Mouse (Mus musculus) adrenal gland, adult 18-20 months (tissue): ENCODE data around the gene Fam84b. TPM values are rescaled to one million over a fixed set of nuclear protein-coding genes. Genes with fewer than 3 reads are reported as not detected.

Experiments used
- total RNA-seq, 2 experiments: library from RNA; stranded (reverse); gene quantifications; 1 replicate in 1 of 2; 2 replicates in 1 of 2; pipeline ENCODE4 v1.2.3; 2021

Gene Fam84b
- total RNA-seq, 2 experiments from 2014 or later: 10.0 to 13.8 TPM

Other genes starting within 250 kb of the Fam84b start
- gene A1bg, start 69.2 kb upstream of the Fam84b start, total RNA-seq: under 1 TPM in 1 of 2 experiments, not detected in 1; 0.43 TPM